Mouse (Mus musculus) MEL (cell line): ENCODE measurements at regions not wholly inside any gene's neighbourhood (a gene's known extent, or its start where the extent isn't known, plus 50 kb on each side); places are given as distances from the start of the nearest gene placed in this dataset.

ENCODE experiments used
- CTCF ChIP-seq, 3 experiments: IDR thresholded peaks in 2 of 3; conservative IDR thresholded peaks in 1 of 3; 2 replicates each; pipeline ENCODE4 v1.5.1; 2011 to 2012; ENCODE audit warnings: low read length in 3 of 3, low read depth in 2 of 3, mild to moderate bottlenecking in 2 of 3, improper control_type of control experiment in 1 of 3, inconsistent platforms in 1 of 3, mixed read lengths in 1 of 3, moderate library complexity in 1 of 3; ENCODE audit not compliant: control insufficient read depth in 1 of 3, insufficient read depth in 1 of 3, poor library complexity in 1 of 3, severe bottlenecking in 1 of 3
- E2F4 ChIP-seq: IDR thresholded peaks from 2 replicates; pipeline ENCODE4 v1.6.1; 2011; ENCODE audit warnings: low read depth, low read length, improper control_type of control experiment, borderline replicate concordance
- GATA1 ChIP-seq: IDR thresholded peaks from 2 replicates; pipeline ENCODE4 v1.6.1; 2011; ENCODE audit warnings: low read depth, low read length, improper control_type of control experiment
- MYC ChIP-seq: IDR thresholded peaks from 2 replicates; pipeline ENCODE4 v1.6.1; 2011; ENCODE audit warnings: low read depth, mild to moderate bottlenecking, low read length, improper control_type of control experiment, moderate library complexity
- POLR2AphosphoS5 ChIP-seq: IDR thresholded peaks from 2 replicates; pipeline ENCODE4 v1.6.1; 2012; ENCODE audit warnings: low read depth, borderline replicate concordance, mild to moderate bottlenecking, inconsistent platforms, low read length, moderate library complexity, mixed read lengths
- SIN3A ChIP-seq: IDR thresholded peaks from 2 replicates; pipeline ENCODE4 v1.6.1; 2012; ENCODE audit warnings: low read length, improper control_type of control experiment, inconsistent platforms
- ZKSCAN1 ChIP-seq: IDR thresholded peaks from 2 replicates; pipeline ENCODE4 v1.6.1; 2012; ENCODE audit warnings: low read depth, mild to moderate bottlenecking, inconsistent platforms, low read length, improper control_type of control experiment, moderate library complexity

- TF ChIP-seq CTCF (IDR thresholded peaks at IDR 0.05 in 2 of 3, conservative IDR thresholded peaks at IDR 0.05 in 1 of 3; ENCODE audit: control insufficient read depth in 1 of 3, insufficient read depth in 1 of 3, low read depth in 2 of 3, low read length in 3 of 3, poor library complexity in 1 of 3, severe bottlenecking in 1 of 3) (no peak), ZKSCAN1 (no peak), SIN3A (no peak), MYC (no peak), E2F4 (no peak), POLR2AphosphoS5 (no peak), GATA1 (no peak)
These were observed 445.9 kb downstream of the Etnk1 start for GRCm38 (mm10) chr6:143612966-143613365.
